Mouse (Mus musculus): Measurements from ENCODE around the gene Washc4. TPM values are rescaled to one million over a fixed set of nuclear protein-coding genes. Genes with fewer than 3 reads are reported as not detected.

Gene Washc4
- polyA plus RNA-seq, 1 experiment from 2014 or later: 31.8 TPM

GRCm38 (mm10) chr10:83565449-83566441 is 22.2 kb downstream of the Washc4 start:
- peaks cover 31% of the 10 kb centered on the region for H3K36me3 ChIP-seq (ENCODE audit: control insufficient read depth, insufficient read depth, low read length)
- H3K27me3 ChIP-seq (ENCODE audit: control insufficient read depth, insufficient read depth, low read depth, low read length): no peaks in the 10 kb centered on the region
- H3K27ac ChIP-seq (ENCODE audit: low read length): no peak overlapping the region
- H3K4me3 ChIP-seq (ENCODE audit: low read depth, low read length): no peak overlapping the region
- H3K4me1 ChIP-seq (ENCODE audit: control insufficient read depth, insufficient read depth, low read length): no peaks in the 10 kb centered on the region
- H3K9ac ChIP-seq (ENCODE audit: low read depth, low read length): no peak overlapping the region
- no peak for ATAC-seq
- no peaks in the 10 kb centered on the region for H3K9me3 ChIP-seq (replicated peaks; ENCODE audit: control insufficient read depth, low read length, poor library complexity, severe bottlenecking)
- H3K4me2 ChIP-seq (ENCODE audit: low read length): no peak overlapping the region
- 97% methylated on average over 7 of the region's 7 CpGs for WGBS

DNA sequence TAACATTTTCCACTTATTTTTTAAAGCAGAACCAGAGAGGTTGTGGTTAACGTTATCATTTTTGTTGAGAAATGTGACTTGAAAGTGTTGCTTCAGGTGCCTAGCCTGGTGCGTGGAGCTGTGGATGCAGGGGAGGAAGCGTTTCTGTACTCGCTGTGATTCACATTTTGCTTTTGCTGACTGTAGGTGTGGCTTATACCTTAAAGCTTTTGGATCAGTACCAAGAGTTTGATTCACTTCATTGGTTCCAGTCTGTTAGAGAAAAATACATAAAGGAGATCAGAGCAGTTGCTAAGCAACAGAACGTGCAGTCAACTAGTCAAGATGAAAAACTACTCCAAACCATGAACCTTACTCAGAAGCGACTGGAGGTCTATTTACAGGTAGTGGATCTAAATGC is 47.2 kb downstream of the Washc4 start:
- no peaks in the 10 kb centered on the region for H3K4me1 ChIP-seq (ENCODE audit: control insufficient read depth, insufficient read depth, low read length)
- H3K36me3 ChIP-seq (ENCODE audit: control insufficient read depth, insufficient read depth, low read length): peaks cover 42% of the 10 kb centered on the region
- WGBS: 74% methylated on average over 6 of the region's 6 CpGs
- no peak overlapping the region for H3K9ac ChIP-seq (ENCODE audit: low read depth, low read length)
- no peak overlapping the region for H3K4me2 ChIP-seq (ENCODE audit: low read length)
- no peak overlapping the region for H3K27ac ChIP-seq (ENCODE audit: low read length)
- no peaks in the 10 kb centered on the region for H3K9me3 ChIP-seq (replicated peaks; ENCODE audit: control insufficient read depth, low read length, poor library complexity, severe bottlenecking)
- no peaks in the 10 kb centered on the region for H3K27me3 ChIP-seq (ENCODE audit: control insufficient read depth, insufficient read depth, low read depth, low read length)
- ATAC-seq: no peak
- H3K4me3 ChIP-seq (ENCODE audit: low read depth, low read length): no peak overlapping the region

- Histone ChIP-seq H3K4me1 (ENCODE audit: control insufficient read depth, insufficient read depth, low read length) (no peaks in the 10 kb centered on the region), H3K4me2 (ENCODE audit: low read length) (no peak overlapping the region), H3K9me3 (replicated peaks; ENCODE audit: control insufficient read depth, low read length, poor library complexity, severe bottlenecking) (no peaks in the 10 kb centered on the region), H3K36me3 (ENCODE audit: control insufficient read depth, insufficient read depth, low read length) (peaks cover 35% of the 10 kb centered on the region), H3K27me3 (ENCODE audit: control insufficient read depth, insufficient read depth, low read depth, low read length) (no peaks in the 10 kb centered on the region), H3K27ac (ENCODE audit: low read length) (no peak overlapping the region), H3K4me3 (ENCODE audit: low read depth, low read length) (no peak overlapping the region), H3K9ac (ENCODE audit: low read depth, low read length) (no peak overlapping the region)
- WGBS: 92% methylated on average over 7 of the region's 7 CpGs
- ATAC-seq: no peak
Measured at GRCm38 (mm10) chr10:83592616-83593015, 49.1 kb downstream of the Washc4 start.

DNA sequence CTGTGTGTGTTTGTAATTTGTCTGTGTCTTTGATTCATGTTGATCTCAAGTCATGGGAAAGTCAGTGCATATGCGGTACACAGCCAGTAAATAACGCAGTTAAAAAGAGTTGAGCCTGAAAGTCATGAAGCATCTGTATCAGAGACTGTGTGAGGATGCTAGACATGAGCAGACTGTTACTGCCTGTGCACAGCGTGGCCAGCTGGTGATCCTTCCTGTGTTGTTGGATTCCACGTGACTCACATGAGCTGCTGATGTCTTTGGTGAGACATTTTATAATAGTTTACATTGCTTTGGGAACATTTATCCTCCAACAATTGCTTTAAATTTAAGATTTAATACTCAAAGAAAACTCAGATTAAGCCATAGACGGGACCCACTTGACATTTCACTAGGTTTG is 51.0 kb downstream of the Washc4 start:
- WGBS: 93% methylated on average over 5 of the region's 5 CpGs
- no peaks in the 10 kb centered on the region for H3K4me1 ChIP-seq (ENCODE audit: control insufficient read depth, insufficient read depth, low read length)
- H3K4me3 ChIP-seq (ENCODE audit: low read depth, low read length): no peak overlapping the region
- no peak overlapping the region for H3K4me2 ChIP-seq (ENCODE audit: low read length)
- no peaks in the 10 kb centered on the region for H3K27me3 ChIP-seq (ENCODE audit: control insufficient read depth, insufficient read depth, low read depth, low read length)
- no peaks in the 10 kb centered on the region for H3K9me3 ChIP-seq (replicated peaks; ENCODE audit: control insufficient read depth, low read length, poor library complexity, severe bottlenecking)
- ATAC-seq: no peak
- peaks cover 31% of the 10 kb centered on the region for H3K36me3 ChIP-seq (ENCODE audit: control insufficient read depth, insufficient read depth, low read length)
- no peak overlapping the region for H3K27ac ChIP-seq (ENCODE audit: low read length)
- no peak overlapping the region for H3K9ac ChIP-seq (ENCODE audit: low read depth, low read length)

DNA sequence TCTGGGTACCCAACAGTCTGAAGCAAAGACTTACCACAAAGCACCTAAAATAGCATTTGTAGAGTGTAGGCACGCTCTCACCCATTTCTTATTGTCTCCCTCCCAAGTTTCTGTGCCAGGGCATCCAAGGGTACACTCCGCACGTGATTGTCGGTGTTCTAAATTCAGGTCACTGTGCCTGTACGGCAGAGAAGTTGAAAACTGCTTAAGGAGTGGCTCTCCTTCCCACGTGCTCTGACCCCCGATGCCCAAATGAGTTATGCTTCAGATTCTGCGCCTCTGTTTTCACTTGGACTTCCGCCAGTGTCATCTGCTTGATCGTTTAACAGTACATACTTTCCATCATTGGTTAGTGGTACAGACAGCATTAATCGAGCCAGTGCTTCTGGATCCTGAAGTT is 57.1 kb downstream of the Washc4 start:
- Histone ChIP-seq H3K4me3 (ENCODE audit: low read depth, low read length) (no peak overlapping the region), H3K27me3 (ENCODE audit: control insufficient read depth, insufficient read depth, low read depth, low read length) (no peaks in the 10 kb centered on the region), H3K27ac (ENCODE audit: low read length) (no peak overlapping the region), H3K4me2 (ENCODE audit: low read length) (no peak overlapping the region), H3K9me3 (replicated peaks; ENCODE audit: control insufficient read depth, low read length, poor library complexity, severe bottlenecking) (no peaks in the 10 kb centered on the region), H3K36me3 (ENCODE audit: control insufficient read depth, insufficient read depth, low read length) (peaks cover 18% of the 10 kb centered on the region), H3K9ac (ENCODE audit: low read depth, low read length) (no peak overlapping the region), H3K4me1 (ENCODE audit: control insufficient read depth, insufficient read depth, low read length) (no peaks in the 10 kb centered on the region; the same call in 1 of the 2 replicates)
- ATAC-seq: no peak
- 87% methylated on average over 11 of the region's 11 CpGs for WGBS

GRCm38 (mm10) chr10:83603956-83604564 is 60.5 kb downstream of the Washc4 start:
- 90% methylated on average over 10 of the region's 10 CpGs for WGBS
- H3K4me1 ChIP-seq (ENCODE audit: control insufficient read depth, insufficient read depth, low read length): no peaks in the 10 kb centered on the region; the same call in 1 of the 2 replicates
- H3K36me3 ChIP-seq (ENCODE audit: control insufficient read depth, insufficient read depth, low read length): peaks cover 18% of the 10 kb centered on the region
- no peak overlapping the region for H3K4me2 ChIP-seq (ENCODE audit: low read length)
- H3K9ac ChIP-seq (ENCODE audit: low read depth, low read length): no peak overlapping the region
- no peak for ATAC-seq
- H3K4me3 ChIP-seq (ENCODE audit: low read depth, low read length): no peak overlapping the region
- no peaks in the 10 kb centered on the region for H3K9me3 ChIP-seq (replicated peaks; ENCODE audit: control insufficient read depth, low read length, poor library complexity, severe bottlenecking)
- H3K27me3 ChIP-seq (ENCODE audit: control insufficient read depth, insufficient read depth, low read depth, low read length): no peaks in the 10 kb centered on the region
- H3K27ac ChIP-seq (ENCODE audit: low read length): no peak overlapping the region

- Histone ChIP-seq H3K4me2 (ENCODE audit: low read length) (no peak overlapping the region), H3K9ac (ENCODE audit: low read depth, low read length) (no peak overlapping the region), H3K27me3 (ENCODE audit: control insufficient read depth, insufficient read depth, low read depth, low read length) (no peaks in the 10 kb centered on the region), H3K4me3 (ENCODE audit: low read depth, low read length) (no peak overlapping the region), H3K9me3 (replicated peaks; ENCODE audit: control insufficient read depth, low read length, poor library complexity, severe bottlenecking) (no peaks in the 10 kb centered on the region), H3K36me3 (ENCODE audit: control insufficient read depth, insufficient read depth, low read length) (peaks cover 18% of the 10 kb centered on the region), H3K27ac (ENCODE audit: low read length) (no peak overlapping the region), H3K4me1 (ENCODE audit: control insufficient read depth, insufficient read depth, low read length) (no peaks in the 10 kb centered on the region; the same call in 1 of the 2 replicates)
- no peak for ATAC-seq
- WGBS: 62% methylated on average over 8 of the region's 8 CpGs
Measured at GRCm38 (mm10) chr10:83605637-83606183, 62.2 kb downstream of the Washc4 start.

- no peak for ATAC-seq
- WGBS: 97% methylated on average over 3 of the region's 3 CpGs
- H3K27me3 ChIP-seq (ENCODE audit: control insufficient read depth, insufficient read depth, low read depth, low read length): no peaks in the 10 kb centered on the region
- no peaks in the 10 kb centered on the region for H3K9me3 ChIP-seq (replicated peaks; ENCODE audit: control insufficient read depth, low read length, poor library complexity, severe bottlenecking)
- no peak overlapping the region for H3K4me2 ChIP-seq (ENCODE audit: low read length)
- no peak overlapping the region for H3K4me3 ChIP-seq (ENCODE audit: low read depth, low read length)
- no peak overlapping the region for H3K27ac ChIP-seq (ENCODE audit: low read length)
- H3K9ac ChIP-seq (ENCODE audit: low read depth, low read length): no peak overlapping the region
- no peaks in the 10 kb centered on the region for H3K4me1 ChIP-seq (ENCODE audit: control insufficient read depth, insufficient read depth, low read length)
- H3K36me3 ChIP-seq (ENCODE audit: control insufficient read depth, insufficient read depth, low read length): peaks cover 21% of the 10 kb centered on the region
Measured at GRCm38 (mm10) chr10:83607111-83607510, 63.6 kb downstream of the Washc4 start.

DNA sequence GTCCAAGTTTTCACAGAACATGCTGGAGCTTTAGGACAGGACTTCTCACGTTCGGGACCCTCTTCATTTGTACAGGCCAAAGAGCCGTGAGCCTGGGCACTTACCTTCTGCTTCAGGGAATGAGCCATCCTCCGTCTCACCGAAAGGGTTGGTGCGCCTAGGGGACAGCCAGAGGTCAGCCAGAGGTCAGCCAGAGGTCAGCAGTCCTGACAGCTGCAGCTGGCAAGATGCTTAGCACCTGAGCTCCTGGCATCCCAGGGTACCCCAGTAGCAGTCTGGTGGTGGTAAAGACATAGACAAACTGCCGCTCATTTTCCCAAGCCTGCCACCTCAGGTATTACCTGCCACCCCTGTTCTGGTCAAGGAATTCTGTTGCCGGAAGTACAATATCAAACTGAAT is 65.0 kb downstream of the Washc4 start:
- H3K4me1 ChIP-seq (ENCODE audit: control insufficient read depth, insufficient read depth, low read length): no peaks in the 10 kb centered on the region
- H3K27ac ChIP-seq (ENCODE audit: low read length): no peak overlapping the region
- no peak overlapping the region for H3K4me2 ChIP-seq (ENCODE audit: low read length)
- ATAC-seq: no peak
- H3K36me3 ChIP-seq (ENCODE audit: control insufficient read depth, insufficient read depth, low read length): peaks cover 23% of the 10 kb centered on the region
- H3K9me3 ChIP-seq (replicated peaks; ENCODE audit: control insufficient read depth, low read length, poor library complexity, severe bottlenecking): no peaks in the 10 kb centered on the region
- WGBS: 85% methylated on average over 8 of the region's 8 CpGs
- H3K4me3 ChIP-seq (ENCODE audit: low read depth, low read length): no peak overlapping the region
- H3K27me3 ChIP-seq (ENCODE audit: control insufficient read depth, insufficient read depth, low read depth, low read length): no peaks in the 10 kb centered on the region
- no peak overlapping the region for H3K9ac ChIP-seq (ENCODE audit: low read depth, low read length)
